Mouse (Mus musculus): ENCODE data around the gene Cyth2. TPM values are rescaled to one million over a fixed set of nuclear protein-coding genes. Genes with fewer than 3 reads are reported as not detected.

Gene Cyth2
- polyA plus RNA-seq, 1 experiment from 2014 or later = 126 TPM

Other genes with a start within 250 kb of the Cyth2 start
- gene Bcat2, start 244.4 kb downstream of the Cyth2 start, polyA plus RNA-seq (2015; fragmentation: Nextera tagmentation; extraction: Ambion mirVana) = 87.9 and 93.2 TPM in 2 replicates
- gene Fgf21, start 199.1 kb downstream of the Cyth2 start, polyA plus RNA-seq (2015; fragmentation: Nextera tagmentation; extraction: Ambion mirVana) = not detected in 2 replicates
- gene Fut1, start 197.3 kb downstream of the Cyth2 start, polyA plus RNA-seq (2015; fragmentation: Nextera tagmentation; extraction: Ambion mirVana) = 0.27 and 0.32 TPM in 2 replicates
- gene Izumo1, start 192.8 kb downstream of the Cyth2 start, polyA plus RNA-seq (2015; fragmentation: Nextera tagmentation; extraction: Ambion mirVana) = 0.13 and 0.14 TPM in 2 replicates
- gene Rasip1, start 187.1 kb downstream of the Cyth2 start, polyA plus RNA-seq (2015; fragmentation: Nextera tagmentation; extraction: Ambion mirVana) = 11.6 and 13.0 TPM in 2 replicates
- gene Mamstr, start 174.6 kb downstream of the Cyth2 start, polyA plus RNA-seq (2015; fragmentation: Nextera tagmentation; extraction: Ambion mirVana) = 8.0 and 9.0 TPM in 2 replicates
- gene Fut2, start 148.2 kb downstream of the Cyth2 start, polyA plus RNA-seq (2015; fragmentation: Nextera tagmentation; extraction: Ambion mirVana) = 0.32 and 0.57 TPM in 2 replicates
- 0.18 and 0.29 TPM in 2 replicates for gene Ntn5, start 130.6 kb downstream of the Cyth2 start, polyA plus RNA-seq (2015; fragmentation: Nextera tagmentation; extraction: Ambion mirVana)
- gene Sec1, start 120.2 kb downstream of the Cyth2 start, polyA plus RNA-seq (2015; fragmentation: Nextera tagmentation; extraction: Ambion mirVana) = 0.22 and 0.24 TPM in 2 replicates
- 10.7 and 11.6 TPM in 2 replicates for gene Car11, start 114.7 kb downstream of the Cyth2 start, polyA plus RNA-seq (2015; fragmentation: Nextera tagmentation; extraction: Ambion mirVana)
- 4.1 and 4.3 TPM in 2 replicates for gene Dbp, start 109.5 kb downstream of the Cyth2 start, polyA plus RNA-seq (2015; fragmentation: Nextera tagmentation; extraction: Ambion mirVana)
- gene Rpl18, start 99.1 kb downstream of the Cyth2 start, polyA plus RNA-seq (2015; fragmentation: Nextera tagmentation; extraction: Ambion mirVana) = 1,042 and 1,047 TPM in 2 replicates
- 36.2 and 36.7 TPM in 2 replicates for gene Sphk2, start 96.6 kb downstream of the Cyth2 start, polyA plus RNA-seq (2015; fragmentation: Nextera tagmentation; extraction: Ambion mirVana)
- gene Fam83e, start 93.4 kb downstream of the Cyth2 start, polyA plus RNA-seq (2015; fragmentation: Nextera tagmentation; extraction: Ambion mirVana) = 1.1 and 1.2 TPM in 2 replicates
- gene Spaca4, start 88.8 kb downstream of the Cyth2 start, polyA plus RNA-seq (2015; fragmentation: Nextera tagmentation; extraction: Ambion mirVana) = not detected in 2 replicates
- gene Lmtk3, start 30.8 kb downstream of the Cyth2 start, polyA plus RNA-seq (2015; fragmentation: Nextera tagmentation; extraction: Ambion mirVana) = 1.3 and 1.8 TPM in 2 replicates
- 1.9 and 2.5 TPM in 2 replicates for gene Sult2b1, start 29.9 kb downstream of the Cyth2 start, polyA plus RNA-seq (2015; fragmentation: Nextera tagmentation; extraction: Ambion mirVana)
- 1.9 TPM in 2 replicates for gene Kcnj14, start 10.2 kb upstream of the Cyth2 start, polyA plus RNA-seq (2015; fragmentation: Nextera tagmentation; extraction: Ambion mirVana)
- gene Grwd1, start 16.4 kb upstream of the Cyth2 start, polyA plus RNA-seq (2015; fragmentation: Nextera tagmentation; extraction: Ambion mirVana) = 87.4 and 87.9 TPM in 2 replicates
- gene Kdelr1, start 58.2 kb upstream of the Cyth2 start, polyA plus RNA-seq (2015; fragmentation: Nextera tagmentation; extraction: Ambion mirVana) = 96.4 and 97.3 TPM in 2 replicates
- 0.19 and 0.25 TPM in 2 replicates for gene Grin2d, start 63.8 kb upstream of the Cyth2 start, polyA plus RNA-seq (2015; fragmentation: Nextera tagmentation; extraction: Ambion mirVana)
- 1.5 and 1.8 TPM in 2 replicates for gene Syngr4, start 82.1 kb upstream of the Cyth2 start, polyA plus RNA-seq (2015; fragmentation: Nextera tagmentation; extraction: Ambion mirVana)
- 7.1 and 8.4 TPM in 2 replicates for gene Tmem143, start 82.4 kb upstream of the Cyth2 start, polyA plus RNA-seq (2015; fragmentation: Nextera tagmentation; extraction: Ambion mirVana)
- gene Emp3, start 106.8 kb upstream of the Cyth2 start, polyA plus RNA-seq (2015; fragmentation: Nextera tagmentation; extraction: Ambion mirVana) = 187 and 216 TPM in 2 replicates
- 11.7 and 11.8 TPM in 2 replicates for gene Ccdc114, start 109.5 kb upstream of the Cyth2 start, polyA plus RNA-seq (2015; fragmentation: Nextera tagmentation; extraction: Ambion mirVana)
- gene Abcc6, start 215.7 kb upstream of the Cyth2 start, polyA plus RNA-seq (2015; fragmentation: Nextera tagmentation; extraction: Ambion mirVana) = 0.66 and 0.87 TPM in 2 replicates
- gene Nomo1, start 219.1 kb upstream of the Cyth2 start, polyA plus RNA-seq (2015; fragmentation: Nextera tagmentation; extraction: Ambion mirVana) = 43.3 and 44.4 TPM in 2 replicates

Measured in kidney, embryonic 16.5 days (tissue).